Mouse (Mus musculus) heart, adult 2 months (tissue): ENCODE data around the gene Slc25a38.

Source experiments
- CTCF ChIP-seq: fragments of 200-600 bp; IDR thresholded peaks from 2 replicates; pipeline ENCODE4 v1.8.1; 2022; ENCODE audit warnings: antibody characterized with exemption, mild to moderate bottlenecking, moderate library complexity
- POLR2A ChIP-seq: fragments of 200-500 bp; IDR thresholded peaks from 2 replicates; pipeline ENCODE4 v1.6.1; 2011; ENCODE audit warnings: mild to moderate bottlenecking, low read depth, low read length, control low read depth; ENCODE audit not compliant: insufficient read depth

DNA sequence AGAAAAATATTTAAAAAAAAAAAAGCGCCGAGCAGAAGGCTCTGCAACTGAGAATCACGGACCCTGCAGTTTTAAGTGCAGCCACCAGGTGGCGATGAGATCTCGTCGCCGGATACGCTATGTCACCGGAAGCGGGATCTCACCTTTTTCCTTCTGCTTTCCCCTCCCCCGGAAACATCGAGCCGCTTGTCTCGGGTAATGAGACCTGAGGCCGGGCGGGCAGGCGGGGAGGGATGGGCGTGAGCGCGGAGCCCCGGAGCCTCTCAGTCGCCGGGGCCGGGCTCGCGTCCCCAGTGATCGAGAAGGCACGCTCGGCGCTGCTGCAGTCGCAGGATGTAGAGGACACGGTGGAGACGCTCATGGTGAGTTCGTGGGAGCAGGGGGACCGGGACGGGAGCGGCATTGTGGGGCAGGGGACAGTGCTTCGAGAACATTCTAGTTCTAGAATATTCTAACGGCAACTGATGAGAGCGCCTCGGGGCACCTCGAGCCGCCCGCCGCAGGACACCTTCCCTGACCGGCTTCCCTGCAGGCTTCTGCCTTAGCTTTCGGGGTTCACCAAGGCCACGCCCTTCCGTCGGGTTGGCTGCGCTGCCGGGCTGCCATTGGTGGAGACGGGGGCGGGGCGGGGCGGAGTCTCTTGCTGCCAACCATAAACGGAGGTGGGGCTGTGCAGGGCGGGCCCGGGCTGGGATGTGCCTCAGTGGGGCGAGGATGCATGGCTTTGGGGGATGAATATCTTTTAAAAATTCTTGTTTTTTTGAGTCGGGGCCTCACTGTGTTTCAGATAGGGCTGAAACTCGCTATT is at the start of gene Slc25a38:
- TF ChIP-seq CTCF (peak; percentile 93), POLR2A (peak; percentile 83)
